Mouse (Mus musculus): Measurements from ENCODE around the gene Ncoa1. TPM values are rescaled to one million over a fixed set of nuclear protein-coding genes. Genes with fewer than 3 reads are reported as not detected.
A peak's percentile ranks its signal among the peaks of the same experiment; 100 is the strongest.

Ncoa1 gene
- total and polyA plus RNA-seq, 3 experiments: 16.4 to 32.6 (median 30.2) TPM

- no peak overlapping the region for H3K27ac ChIP-seq
- no peak overlapping the region for H3K4me3 ChIP-seq
- H3K27me3 ChIP-seq (ENCODE audit: control insufficient read depth, insufficient read depth, low read length): no peaks in the 10 kb centered on the region
- H3K79me2 ChIP-seq (replicated peaks; ENCODE audit: control insufficient read depth, insufficient read depth, low read length): no peaks in the 10 kb centered on the region; the same call in 1 of the 2 replicates
- TF ChIP-seq CTCF (IDR thresholded peaks at IDR 0.05): no peak
- TF ChIP-seq POLR2A (IDR thresholded peaks at IDR 0.05; ENCODE audit: insufficient read depth, low read depth, low read length): no peak
- DNase-seq: no peak
- no peaks in the 10 kb centered on the region for H3K36me3 ChIP-seq (ENCODE audit: control insufficient read depth, insufficient read depth, low read length)
- H3K4me1 ChIP-seq (ENCODE audit: control insufficient read depth, insufficient read depth, low read length): no peaks in the 10 kb centered on the region
- intact Hi-C loops (cut with DNase I): no loop called here
- H3K9ac ChIP-seq (ENCODE audit: low read depth, low read length): no peak overlapping the region
- 85% methylated on average over 3 of the region's 3 CpGs for WGBS
Observed at GRCm38 (mm10) chr12:4406155-4406554, 70.8 kb downstream of the Ncoa1 start.

GRCm38 (mm10) chr12:4403206-4403605, 73.8 kb downstream of the Ncoa1 start:
- TF ChIP-seq EP300 (IDR thresholded peaks at IDR 0.05; ENCODE audit: insufficient read depth, low read depth, low read length): no peak
- TF ChIP-seq POLR2A (IDR thresholded peaks at IDR 0.05; ENCODE audit: insufficient read depth, low read depth, low read length): no peak
- TF ChIP-seq CTCF (IDR thresholded peaks at IDR 0.05): no peak
- Histone ChIP-seq H3K4me1 (ENCODE audit: control insufficient read depth, insufficient read depth, low read length) (no peaks in the 10 kb centered on the region), H3K4me3 (no peak overlapping the region), H3K27me3 (ENCODE audit: control insufficient read depth, insufficient read depth, low read length) (no peaks in the 10 kb centered on the region), H3K27ac (no peak overlapping the region), H3K9ac (ENCODE audit: low read depth, low read length) (no peak overlapping the region), H3K79me2 (replicated peaks; ENCODE audit: control insufficient read depth, insufficient read depth, low read length) (no peaks in the 10 kb centered on the region; the same call in 1 of the 2 replicates), H3K36me3 (ENCODE audit: control insufficient read depth, insufficient read depth, low read length) (no peaks in the 10 kb centered on the region)
- WGBS: 81% methylated on average over 4 of the region's 4 CpGs
- no peak for DNase-seq
- intact Hi-C loops (cut with DNase I): no loop called here

- peaks cover 7% of the 10 kb centered on the region for H3K4me1 ChIP-seq (ENCODE audit: control insufficient read depth, insufficient read depth, low read length)
- no peaks in the 10 kb centered on the region for H3K79me2 ChIP-seq (replicated peaks; ENCODE audit: control insufficient read depth, insufficient read depth, low read length)
- no peak overlapping the region for H3K9ac ChIP-seq (ENCODE audit: low read depth, low read length)
- no peak for DNase-seq
- peaks cover 2% of the 10 kb centered on the region; the same call in 1 of the 2 replicates for H3K36me3 ChIP-seq (ENCODE audit: control insufficient read depth, insufficient read depth, low read length)
- 84% methylated on average over 7 of the region's 7 CpGs for WGBS
- no peak overlapping the region for H3K27ac ChIP-seq
- H3K27me3 ChIP-seq (ENCODE audit: control insufficient read depth, insufficient read depth, low read length): no peaks in the 10 kb centered on the region; the same call in 1 of the 2 replicates
- TF ChIP-seq POLR2A (IDR thresholded peaks at IDR 0.05; ENCODE audit: insufficient read depth, low read depth, low read length): no peak
- no peak for TF ChIP-seq CTCF (IDR thresholded peaks at IDR 0.05)
- TF ChIP-seq EP300 (IDR thresholded peaks at IDR 0.05; ENCODE audit: insufficient read depth, low read depth, low read length): no peak
- intact Hi-C loops (cut with DNase I): no loop called here
- no peak overlapping the region for H3K4me3 ChIP-seq
Observed at GRCm38 (mm10) chr12:4396221-4396620, 80.8 kb downstream of the Ncoa1 start.

- Histone ChIP-seq H3K9ac (ENCODE audit: low read depth, low read length) (no peak overlapping the region), H3K27ac (peak overlapping the region; percentile 64), H3K79me2 (replicated peaks; ENCODE audit: control insufficient read depth, insufficient read depth, low read length) (0 out of 2 replicates have a peak, but pooled peaks cover 2% of the 10 kb centered on the region), H3K4me3 (no peak overlapping the region), H3K4me1 (ENCODE audit: control insufficient read depth, insufficient read depth, low read length) (peaks cover 8% of the 10 kb centered on the region), H3K27me3 (ENCODE audit: control insufficient read depth, insufficient read depth, low read length) (no peaks in the 10 kb centered on the region; the same call in 1 of the 2 replicates), H3K36me3 (ENCODE audit: control insufficient read depth, insufficient read depth, low read length) (peaks cover 3% of the 10 kb centered on the region; the same call in 1 of the 2 replicates)
- DNase-seq: no peak
- WGBS: 69% methylated on average over 2 of the region's 2 CpGs
- intact Hi-C loops (cut with DNase I): no loop called here
- TF ChIP-seq EP300 (IDR thresholded peaks at IDR 0.05; ENCODE audit: insufficient read depth, low read depth, low read length) (no peak), CTCF (IDR thresholded peaks at IDR 0.05) (peak; percentile 48)
Observed at GRCm38 (mm10) chr12:4392590-4392989, 84.4 kb downstream of the Ncoa1 start.

- H3K36me3 ChIP-seq (ENCODE audit: control insufficient read depth, insufficient read depth, low read length): peaks cover 3% of the 10 kb centered on the region; the same call in 1 of the 2 replicates
- H3K4me1 ChIP-seq (ENCODE audit: control insufficient read depth, insufficient read depth, low read length): peaks cover 8% of the 10 kb centered on the region
- peak overlapping the region; percentile 64 for H3K27ac ChIP-seq
- DNase-seq: peak; percentile 33 to 67
- intact Hi-C loops (cut with DNase I): no loop called here
- TF ChIP-seq POLR2A (IDR thresholded peaks at IDR 0.05; ENCODE audit: insufficient read depth, low read depth, low read length) (no peak), EP300 (IDR thresholded peaks at IDR 0.05; ENCODE audit: insufficient read depth, low read depth, low read length) (peak; percentile 82)
- 0 out of 2 replicates have a peak, but pooled peaks cover 2% of the 10 kb centered on the region for H3K79me2 ChIP-seq (replicated peaks; ENCODE audit: control insufficient read depth, insufficient read depth, low read length)
- no peak overlapping the region for H3K9ac ChIP-seq (ENCODE audit: low read depth, low read length)
- H3K27me3 ChIP-seq (ENCODE audit: control insufficient read depth, insufficient read depth, low read length): no peaks in the 10 kb centered on the region; the same call in 1 of the 2 replicates
- no peak overlapping the region for H3K4me3 ChIP-seq
- WGBS: 37% methylated on average over 3 of the region's 3 CpGs
Observed at GRCm38 (mm10) chr12:4392074-4392473, 84.9 kb downstream of the Ncoa1 start.

- Histone ChIP-seq H3K4me3 (no peak overlapping the region), H3K4me1 (ENCODE audit: control insufficient read depth, insufficient read depth, low read length) (peaks cover 8% of the 10 kb centered on the region), H3K27ac (peak overlapping the region; percentile 64), H3K36me3 (ENCODE audit: control insufficient read depth, insufficient read depth, low read length) (peaks cover 3% of the 10 kb centered on the region; the same call in 1 of the 2 replicates), H3K27me3 (ENCODE audit: control insufficient read depth, insufficient read depth, low read length) (no peaks in the 10 kb centered on the region; the same call in 1 of the 2 replicates), H3K79me2 (replicated peaks; ENCODE audit: control insufficient read depth, insufficient read depth, low read length) (0 out of 2 replicates have a peak, but pooled peaks cover 2% of the 10 kb centered on the region), H3K9ac (ENCODE audit: low read depth, low read length) (no peak overlapping the region)
- TF ChIP-seq POLR2A (IDR thresholded peaks at IDR 0.05; ENCODE audit: insufficient read depth, low read depth, low read length) (no peak), EP300 (IDR thresholded peaks at IDR 0.05; ENCODE audit: insufficient read depth, low read depth, low read length) (no peak), CTCF (IDR thresholded peaks at IDR 0.05) (no peak)
- WGBS: 42% methylated on average over 4 of the region's 4 CpGs
- intact Hi-C loops (cut with DNase I): no loop called here
- no peak for DNase-seq
Observed at GRCm38 (mm10) chr12:4391256-4391655, 85.7 kb downstream of the Ncoa1 start.

Data from heart, adult 2 months (tissue).